Mouse (Mus musculus) MEL (cell line): ENCODE results near the gene Tigd4. TPM values are rescaled to one million over a fixed set of nuclear protein-coding genes. Genes with fewer than 3 reads are reported as not detected.
A peak's percentile ranks its signal among the peaks of the same experiment; 100 is the strongest.

Experiments used
- DNase-seq: peaks from one replicate; pipeline ENCODE4 v3.0.0; 2011; ENCODE audit warnings: low read depth, low spot score
- H3K27ac ChIP-seq: 2 replicates; pipeline ENCODE4 v1.5.1; 2012; ENCODE audit warnings: low read depth, mild to moderate bottlenecking, control low read depth, low read length, moderate library complexity; ENCODE audit not compliant: control insufficient read depth
- H3K27me3 ChIP-seq, 2 experiments: fragments of 150-350 bp in 1 of 2; sonication (generic) in 1 of 2; 2 replicates each; pipeline ENCODE4 v1.6.1; 2012; ENCODE audit warnings: low read length in 2 of 2, mild to moderate bottlenecking in 2 of 2, improper control_type of control experiment in 1 of 2, moderate library complexity in 1 of 2; ENCODE audit not compliant: insufficient read depth in 2 of 2, control insufficient read depth in 1 of 2
- H3K36me3 ChIP-seq, 2 experiments: 2 replicates each; pipeline ENCODE4 v1.6.1; 2012 to 2014; ENCODE audit warnings: low read length in 2 of 2, improper control_type of control experiment in 1 of 2, inconsistent platforms in 1 of 2, mild to moderate bottlenecking in 1 of 2; ENCODE audit not compliant: insufficient read depth in 2 of 2, control insufficient read depth in 1 of 2
- H3K4me1 ChIP-seq, 2 experiments: fragments of 150-350 bp in 1 of 2; sonication (generic) in 1 of 2; 2 replicates each; pipeline ENCODE4 v1.6.1; 2012; ENCODE audit warnings: low read length in 2 of 2, improper control_type of control experiment in 1 of 2, mild to moderate bottlenecking in 1 of 2; ENCODE audit not compliant: insufficient read depth in 2 of 2, control insufficient read depth in 1 of 2
- H3K4me3 ChIP-seq, 2 experiments: fragments of 150-350 bp in 1 of 2; sonication (generic) in 1 of 2; 2 replicates each; pipeline ENCODE4 v1.5.1; 2012; ENCODE audit warnings: low read depth in 2 of 2, low read length in 2 of 2, mild to moderate bottlenecking in 2 of 2, moderate library complexity in 2 of 2, control low read depth in 1 of 2, improper control_type of control experiment in 1 of 2; ENCODE audit not compliant: control insufficient read depth in 1 of 2, insufficient read depth in 1 of 2
- H3K79me2 ChIP-seq: 2 replicates; pipeline ENCODE4 v1.6.1; 2012; ENCODE audit warnings: mild to moderate bottlenecking, low read length, moderate library complexity; ENCODE audit not compliant: control insufficient read depth, poor library complexity, insufficient read depth
- H3K9ac ChIP-seq: 2 replicates; pipeline ENCODE4 v1.6.1; 2012; ENCODE audit warnings: low read depth, mild to moderate bottlenecking, control low read depth, low read length, moderate library complexity; ENCODE audit not compliant: control insufficient read depth, poor library complexity, severe bottlenecking
- H3K9me3 ChIP-seq: fragments of 150-350 bp; sonication (generic); replicated peaks from 2 replicates; pipeline ENCODE4 v1.6.1; 2012; ENCODE audit warnings: mild to moderate bottlenecking, low read length, improper control_type of control experiment, moderate library complexity; ENCODE audit not compliant: insufficient read depth
- CHD1 ChIP-seq: IDR thresholded peaks from 2 replicates; pipeline ENCODE4 v1.6.1; 2012; ENCODE audit warnings: low read depth, mild to moderate bottlenecking, inconsistent platforms, low read length, improper control_type of control experiment
- CTCF ChIP-seq, 3 experiments: IDR thresholded peaks in 2 of 3; conservative IDR thresholded peaks in 1 of 3; 2 replicates each; pipeline ENCODE4 v1.5.1; 2011 to 2012; ENCODE audit warnings: low read length in 3 of 3, low read depth in 2 of 3, mild to moderate bottlenecking in 2 of 3, improper control_type of control experiment in 1 of 3, inconsistent platforms in 1 of 3, mixed read lengths in 1 of 3, moderate library complexity in 1 of 3; ENCODE audit not compliant: control insufficient read depth in 1 of 3, insufficient read depth in 1 of 3, poor library complexity in 1 of 3, severe bottlenecking in 1 of 3
- E2F4 ChIP-seq: IDR thresholded peaks from 2 replicates; pipeline ENCODE4 v1.6.1; 2011; ENCODE audit warnings: low read depth, low read length, improper control_type of control experiment, borderline replicate concordance
- EP300 ChIP-seq, 2 experiments: IDR thresholded peaks; 2 replicates each; pipeline ENCODE4 v1.6.1; 2011; ENCODE audit warnings: improper control_type of control experiment in 2 of 2, low read length in 2 of 2, low read depth in 1 of 2, mild to moderate bottlenecking in 1 of 2
- ETS1 ChIP-seq: IDR thresholded peaks from 2 replicates; pipeline ENCODE4 v1.6.1; 2012; ENCODE audit warnings: low read depth, mild to moderate bottlenecking, inconsistent platforms, low read length, improper control_type of control experiment, moderate library complexity
- GABPA ChIP-seq: IDR thresholded peaks from 2 replicates; pipeline ENCODE4 v1.6.1; 2012; ENCODE audit warnings: low read depth, mild to moderate bottlenecking, inconsistent platforms, low read length, improper control_type of control experiment, moderate library complexity
- GATA1 ChIP-seq: IDR thresholded peaks from 2 replicates; pipeline ENCODE4 v1.6.1; 2011; ENCODE audit warnings: low read depth, low read length, improper control_type of control experiment
- HCFC1 ChIP-seq: IDR thresholded peaks from 2 replicates; pipeline ENCODE4 v1.6.1; 2012; ENCODE audit warnings: low read depth, mild to moderate bottlenecking, inconsistent platforms, low read length, improper control_type of control experiment, moderate library complexity
- JUND ChIP-seq: IDR thresholded peaks from 2 replicates; pipeline ENCODE4 v1.6.1; 2011; ENCODE audit warnings: low read depth, mild to moderate bottlenecking, improper control_type of control experiment, low read length
- MAFK ChIP-seq: IDR thresholded peaks from 2 replicates; pipeline ENCODE4 v1.6.1; 2011; ENCODE audit warnings: low read depth, mild to moderate bottlenecking, low read length, improper control_type of control experiment, borderline replicate concordance
- MAX ChIP-seq: IDR thresholded peaks from 2 replicates; pipeline ENCODE4 v1.6.1; 2011; ENCODE audit warnings: low read length, improper control_type of control experiment
- MAZ ChIP-seq: IDR thresholded peaks from 2 replicates; pipeline ENCODE4 v1.6.1; 2012; ENCODE audit warnings: low read depth, mild to moderate bottlenecking, inconsistent platforms, low read length, improper control_type of control experiment
- MEF2A ChIP-seq: IDR thresholded peaks from 2 replicates; pipeline ENCODE4 v1.6.1; 2014; ENCODE audit warnings: low read depth, mild to moderate bottlenecking, inconsistent platforms, low read length, improper control_type of control experiment; ENCODE audit not compliant: poor library complexity, insufficient replicate concordance, severe bottlenecking; ENCODE audit errors: extremely low read depth
- MXI1 ChIP-seq: IDR thresholded peaks from 2 replicates; pipeline ENCODE4 v1.6.1; 2011; ENCODE audit warnings: mild to moderate bottlenecking, low read depth, low read length, improper control_type of control experiment
- MYB ChIP-seq: IDR thresholded peaks from 2 replicates; pipeline ENCODE4 v1.6.1; 2011; ENCODE audit warnings: mild to moderate bottlenecking, low read depth, low read length, improper control_type of control experiment
- MYC ChIP-seq: IDR thresholded peaks from 2 replicates; pipeline ENCODE4 v1.6.1; 2011; ENCODE audit warnings: low read depth, mild to moderate bottlenecking, low read length, improper control_type of control experiment, moderate library complexity
- NRF1 ChIP-seq: IDR thresholded peaks from 2 replicates; pipeline ENCODE4 v1.6.1; 2014; ENCODE audit warnings: low read depth, mild to moderate bottlenecking, inconsistent platforms, low read length, improper control_type of control experiment, moderate library complexity; ENCODE audit not compliant: poor library complexity, insufficient read depth, severe bottlenecking
- POLR2AphosphoS2 ChIP-seq: IDR thresholded peaks from 2 replicates; pipeline ENCODE4 v1.6.1; 2011; ENCODE audit warnings: low read length, improper control_type of control experiment
- RAD21 ChIP-seq: IDR thresholded peaks from 2 replicates; pipeline ENCODE4 v1.6.1; 2011; ENCODE audit warnings: mild to moderate bottlenecking, low read depth, low read length, improper control_type of control experiment
- RCOR1 ChIP-seq: IDR thresholded peaks from 2 replicates; pipeline ENCODE4 v1.6.1; 2012; ENCODE audit warnings: low read depth, mild to moderate bottlenecking, inconsistent platforms, low read length, improper control_type of control experiment
- SIN3A ChIP-seq: IDR thresholded peaks from 2 replicates; pipeline ENCODE4 v1.6.1; 2012; ENCODE audit warnings: low read length, improper control_type of control experiment, inconsistent platforms
- SMC3 ChIP-seq: IDR thresholded peaks from 2 replicates; pipeline ENCODE4 v1.6.1; 2011; ENCODE audit warnings: low read depth, low read length, improper control_type of control experiment
- TBP ChIP-seq: IDR thresholded peaks from 2 replicates; pipeline ENCODE4 v1.8.0; 2011; ENCODE audit warnings: low read depth, low read length, improper control_type of control experiment
- USF2 ChIP-seq, 2 experiments: IDR thresholded peaks; 2 replicates each; pipeline ENCODE4 v1.6.1; 2011 to 2012; ENCODE audit warnings: improper control_type of control experiment in 2 of 2, low read length in 2 of 2, borderline replicate concordance in 1 of 2, inconsistent platforms in 1 of 2, low read depth in 1 of 2, mild to moderate bottlenecking in 1 of 2; ENCODE audit not compliant: insufficient read depth in 1 of 2
- ZKSCAN1 ChIP-seq: IDR thresholded peaks from 2 replicates; pipeline ENCODE4 v1.6.1; 2012; ENCODE audit warnings: low read depth, mild to moderate bottlenecking, inconsistent platforms, low read length, improper control_type of control experiment, moderate library complexity
- ZNF384 ChIP-seq: IDR thresholded peaks from 2 replicates; pipeline ENCODE4 v1.6.1; 2012; ENCODE audit warnings: low read depth, mild to moderate bottlenecking, inconsistent platforms, low read length, improper control_type of control experiment
- polyA plus RNA-seq, 2 experiments: library from polyadenylated mRNA; stranded (reverse) in 1 of 2; unstranded in 1 of 2; fragments of >175 nt in 1 of 2; fragments of >200 nt in 1 of 2; gene quantifications; 2 replicates each; pipeline versions ENCODE4 v1.2.1 to v1.2.4; 2012; ENCODE audit warnings: low replicate concordance in 2 of 2, low read depth in 1 of 2; ENCODE audit not compliant: insufficient read length in 2 of 2, insufficient read depth in 1 of 2, missing spikeins in 1 of 2
- total RNA-seq: library from RNA; depleted of rRNA; stranded (reverse); fragments of 300-350 nt; gene quantifications from 2 replicates; pipeline ENCODE4 v1.2.3, GENCODE M21; 2012

The Tigd4 gene
- total and polyA plus RNA-seq, 3 experiments = not detected

- TF ChIP-seq HCFC1 (no peak), POLR2AphosphoS2 (no peak), NRF1 (no peak), MAX (no peak), GATA1 (peak; percentile 79), EP300 (IDR thresholded peaks at IDR 0.05; ENCODE audit: low read depth in 1 of 2, low read length in 2 of 2) (peak; percentile 55 to 74), CTCF (IDR thresholded peaks at IDR 0.05 in 2 of 3, conservative IDR thresholded peaks at IDR 0.05 in 1 of 3; ENCODE audit: control insufficient read depth in 1 of 3, insufficient read depth in 1 of 3, low read depth in 2 of 3, low read length in 3 of 3, poor library complexity in 1 of 3, severe bottlenecking in 1 of 3) (peak; percentile 16 to 73 (median 68); a peak in 4 of 6 replicates), SMC3 (peak; percentile 65), ZKSCAN1 (no peak), MYB (no peak), JUND (no peak), MYC (no peak), USF2 (IDR thresholded peaks at IDR 0.05; ENCODE audit: borderline replicate concordance in 1 of 2, insufficient read depth in 1 of 2, low read depth in 1 of 2, low read length in 2 of 2) (no peak), SIN3A (no peak; the same call in 1 of the 2 replicates), MXI1 (no peak)
Measured at GRCm38 (mm10) chr3:84615050-84615855, 21.9 kb downstream of the Tigd4 start (continued).

- peaks cover 0 to 23% of the 10 kb centered on the region in 2 experiments; a peak in 2 of 4 replicates for H3K4me1 ChIP-seq
- H3K27ac ChIP-seq = no peak overlapping the region
- peaks cover 0 to 13% of the 10 kb centered on the region in 2 experiments; a peak in 2 of 4 replicates for H3K36me3 ChIP-seq
- H3K4me3 ChIP-seq = no peak overlapping the region
- no peak overlapping the region for H3K9ac ChIP-seq
- no peaks in the 10 kb centered on the region for H3K79me2 ChIP-seq
- H3K27me3 ChIP-seq = no peaks in the 10 kb centered on the region
- H3K9me3 ChIP-seq = no peaks in the 10 kb centered on the region
- TF ChIP-seq GABPA = no peak
- no peak for TF ChIP-seq POLR2AphosphoS2
- no peak for TF ChIP-seq CHD1
- no peak for TF ChIP-seq NRF1
- TF ChIP-seq, all 39 proteins: peak for 0
- no peak for DNase-seq
Measured at GRCm38 (mm10) chr3:84615856-84616225, 22.5 kb downstream of the Tigd4 start.

- peaks cover 0 to 22% of the 10 kb centered on the region in 2 experiments; a peak in 2 of 4 replicates for H3K36me3 ChIP-seq
- no peaks in the 10 kb centered on the region for H3K79me2 ChIP-seq
- peak overlapping the region; percentile 9 to 36; a peak in 3 of 4 replicates for H3K4me3 ChIP-seq
- no peaks in the 10 kb centered on the region for H3K9me3 ChIP-seq
- peak; percentile 81 for DNase-seq
- H3K27me3 ChIP-seq = no peaks in the 10 kb centered on the region
- H3K9ac ChIP-seq = peak overlapping the region; percentile 7; the same call in 1 of the 2 replicates
- peaks cover 0 to 34% of the 10 kb centered on the region in 2 experiments; a peak in 2 of 4 replicates for H3K4me1 ChIP-seq
- H3K27ac ChIP-seq = peak overlapping the region; percentile 76
- TF ChIP-seq HCFC1 (no peak), EP300 (IDR thresholded peaks at IDR 0.05; ENCODE audit: low read depth in 1 of 2, low read length in 2 of 2) (peak; percentile 60 to 64), NRF1 (no peak), TBP (no peak), MAZ (no peak), MYB (no peak), MEF2A (no peak), RAD21 (no peak), ZKSCAN1 (no peak), RCOR1 (no peak; the same call in 1 of the 2 replicates), GABPA (no peak), JUND (no peak), CHD1 (no peak), ZNF384 (peak; percentile 69), MAFK (no peak), ETS1 (peak; percentile 49; the same call in 1 of the 2 replicates), E2F4 (no peak), GATA1 (peak; percentile 59)
Measured at GRCm38 (mm10) chr3:84618627-84619026, 25.3 kb downstream of the Tigd4 start.
